Mouse (Mus musculus) gastrocnemius, adult 8-10 months (tissue): ENCODE results near the gene Fpr-rs7. TPM values are rescaled to one million over a fixed set of nuclear protein-coding genes. Genes with fewer than 3 reads are reported as not detected.

Experiments used
- DNase-seq, 2 experiments: peaks; one replicate each; pipeline ENCODE4 v3.0.0; 2022; ENCODE audit warnings: low spot score in 2 of 2
- total RNA-seq, 4 experiments: library from RNA; stranded (reverse); gene quantifications; 2 replicates each; pipeline ENCODE4 v1.2.4; 2022

Fpr-rs7 gene
- not detected for total RNA-seq

- DNase-seq: no peak
Measured at GRCm38 (mm10) chr17:20114126-20114525, at the start of gene Fpr-rs7. TSS of gene Fpr-rs7 (minus strand) at chr17:20114226.

- no peak for DNase-seq
Measured at GRCm38 (mm10) chr17:20074090-20074489, 39.9 kb downstream of the Fpr-rs7 start.

GRCm38 (mm10) chr17:20071656-20072396 is 42.2 kb downstream of the Fpr-rs7 start:
- no peak for DNase-seq

Other genes starting within 250 kb of the Fpr-rs7 start
- gene Vmn2r104, start 65.9 kb downstream of the Fpr-rs7 start, total RNA-seq: not detected
- not detected for gene Fpr-rs6, start 68.9 kb upstream of the Fpr-rs7 start, total RNA-seq
- gene Vmn2r105, start 120.8 kb upstream of the Fpr-rs7 start, total RNA-seq: not detected
- not detected for gene Vmn2r106, start 171.3 kb upstream of the Fpr-rs7 start, total RNA-seq
- gene Vmn2r107, start 231.0 kb upstream of the Fpr-rs7 start, total RNA-seq: not detected